Mouse (Mus musculus): ENCODE results near the gene Reep3. TPM values are rescaled to one million over a fixed set of nuclear protein-coding genes. Genes with fewer than 3 reads are reported as not detected.

Reep3 gene
- polyA plus RNA-seq, 1 experiment, result 47.9 TPM

- no peak overlapping the region for H3K27ac ChIP-seq (ENCODE audit: insufficient read depth, low read length)
- no peak overlapping the region for H3K9ac ChIP-seq (ENCODE audit: low read depth, poor library complexity, severe bottlenecking)
- no peak for TF ChIP-seq POLR2A (IDR thresholded peaks at IDR 0.05; ENCODE audit: insufficient read depth, low read length)
- TF ChIP-seq EP300 (IDR thresholded peaks at IDR 0.05; ENCODE audit: insufficient read depth, low read depth, low read length), result no peak
- no peak for TF ChIP-seq CTCF (IDR thresholded peaks at IDR 0.05; ENCODE audit: low read depth, low read length)
- H3K36me3 ChIP-seq (ENCODE audit: control insufficient read depth, insufficient read depth, low read length, poor library complexity, severe bottlenecking), result peaks cover 3% of the 10 kb centered on the region; the same call in 1 of the 2 replicates
- no peak overlapping the region for H3K4me3 ChIP-seq (ENCODE audit: low read depth, low read length)
- H3K9me3 ChIP-seq (replicated peaks; ENCODE audit: control insufficient read depth, insufficient read depth, low read length, poor library complexity, severe bottlenecking), result no peaks in the 10 kb centered on the region
- no peaks in the 10 kb centered on the region for H3K27me3 ChIP-seq (ENCODE audit: control insufficient read depth, insufficient read depth, low read length, poor library complexity, severe bottlenecking)
- peaks cover 7% of the 10 kb centered on the region for H3K4me1 ChIP-seq (ENCODE audit: control insufficient read depth, insufficient read depth, low read length)
Measured at GRCm38 (mm10) chr10:67123756-67124155, 27.0 kb upstream of the Reep3 start.

- H3K9me3 ChIP-seq (replicated peaks; ENCODE audit: control insufficient read depth, insufficient read depth, low read length, poor library complexity, severe bottlenecking), result no peaks in the 10 kb centered on the region
- H3K27me3 ChIP-seq (ENCODE audit: control insufficient read depth, insufficient read depth, low read length, poor library complexity, severe bottlenecking), result no peaks in the 10 kb centered on the region
- H3K9ac ChIP-seq (ENCODE audit: low read depth, poor library complexity, severe bottlenecking), result no peak overlapping the region
- H3K4me1 ChIP-seq (ENCODE audit: control insufficient read depth, insufficient read depth, low read length), result peaks cover 12% of the 10 kb centered on the region
- no peak overlapping the region for H3K27ac ChIP-seq (ENCODE audit: insufficient read depth, low read length)
- H3K36me3 ChIP-seq (ENCODE audit: control insufficient read depth, insufficient read depth, low read length, poor library complexity, severe bottlenecking), result peaks cover 3% of the 10 kb centered on the region; the same call in 1 of the 2 replicates
- no peak overlapping the region for H3K4me3 ChIP-seq (ENCODE audit: low read depth, low read length)
- TF ChIP-seq CTCF (IDR thresholded peaks at IDR 0.05; ENCODE audit: low read depth, low read length) (no peak), POLR2A (IDR thresholded peaks at IDR 0.05; ENCODE audit: insufficient read depth, low read length) (no peak)
Measured at GRCm38 (mm10) chr10:67120640-67121039, 23.9 kb upstream of the Reep3 start.

GRCm38 (mm10) chr10:67120180-67120579 lies 23.4 kb upstream of the Reep3 start:
- TF ChIP-seq CTCF (IDR thresholded peaks at IDR 0.05; ENCODE audit: low read depth, low read length) (no peak), EP300 (IDR thresholded peaks at IDR 0.05; ENCODE audit: insufficient read depth, low read depth, low read length) (no peak), POLR2A (IDR thresholded peaks at IDR 0.05; ENCODE audit: insufficient read depth, low read length) (no peak)
- Histone ChIP-seq H3K27ac (ENCODE audit: insufficient read depth, low read length) (no peak overlapping the region), H3K27me3 (ENCODE audit: control insufficient read depth, insufficient read depth, low read length, poor library complexity, severe bottlenecking) (no peaks in the 10 kb centered on the region), H3K36me3 (ENCODE audit: control insufficient read depth, insufficient read depth, low read length, poor library complexity, severe bottlenecking) (peaks cover 3% of the 10 kb centered on the region; the same call in 1 of the 2 replicates), H3K9ac (ENCODE audit: low read depth, poor library complexity, severe bottlenecking) (no peak overlapping the region), H3K9me3 (replicated peaks; ENCODE audit: control insufficient read depth, insufficient read depth, low read length, poor library complexity, severe bottlenecking) (no peaks in the 10 kb centered on the region), H3K4me3 (ENCODE audit: low read depth, low read length) (no peak overlapping the region), H3K4me1 (ENCODE audit: control insufficient read depth, insufficient read depth, low read length) (peaks cover 12% of the 10 kb centered on the region)

- H3K9me3 ChIP-seq (replicated peaks; ENCODE audit: control insufficient read depth, insufficient read depth, low read length, poor library complexity, severe bottlenecking), result no peaks in the 10 kb centered on the region
- H3K9ac ChIP-seq (ENCODE audit: low read depth, poor library complexity, severe bottlenecking), result no peak overlapping the region
- no peak for TF ChIP-seq EP300 (IDR thresholded peaks at IDR 0.05; ENCODE audit: insufficient read depth, low read depth, low read length)
- H3K36me3 ChIP-seq (ENCODE audit: control insufficient read depth, insufficient read depth, low read length, poor library complexity, severe bottlenecking), result peaks cover 3% of the 10 kb centered on the region; the same call in 1 of the 2 replicates
- H3K27ac ChIP-seq (ENCODE audit: insufficient read depth, low read length), result no peak overlapping the region
- H3K4me1 ChIP-seq (ENCODE audit: control insufficient read depth, insufficient read depth, low read length), result peaks cover 12% of the 10 kb centered on the region
- no peaks in the 10 kb centered on the region for H3K27me3 ChIP-seq (ENCODE audit: control insufficient read depth, insufficient read depth, low read length, poor library complexity, severe bottlenecking)
- no peak overlapping the region for H3K4me3 ChIP-seq (ENCODE audit: low read depth, low read length)
Measured at GRCm38 (mm10) chr10:67119291-67119690, 22.5 kb upstream of the Reep3 start.

GRCm38 (mm10) chr10:67116251-67116650 lies 19.5 kb upstream of the Reep3 start:
- Histone ChIP-seq H3K9me3 (replicated peaks; ENCODE audit: control insufficient read depth, insufficient read depth, low read length, poor library complexity, severe bottlenecking) (no peaks in the 10 kb centered on the region), H3K9ac (ENCODE audit: low read depth, poor library complexity, severe bottlenecking) (no peak overlapping the region), H3K4me1 (ENCODE audit: control insufficient read depth, insufficient read depth, low read length) (peaks cover 11% of the 10 kb centered on the region), H3K27ac (ENCODE audit: insufficient read depth, low read length) (no peak overlapping the region), H3K27me3 (ENCODE audit: control insufficient read depth, insufficient read depth, low read length, poor library complexity, severe bottlenecking) (no peaks in the 10 kb centered on the region), H3K36me3 (ENCODE audit: control insufficient read depth, insufficient read depth, low read length, poor library complexity, severe bottlenecking) (no peaks in the 10 kb centered on the region), H3K4me3 (ENCODE audit: low read depth, low read length) (no peak overlapping the region)
- TF ChIP-seq EP300 (IDR thresholded peaks at IDR 0.05; ENCODE audit: insufficient read depth, low read depth, low read length), result no peak
- TF ChIP-seq POLR2A (IDR thresholded peaks at IDR 0.05; ENCODE audit: insufficient read depth, low read length), result no peak
- no peak for TF ChIP-seq CTCF (IDR thresholded peaks at IDR 0.05; ENCODE audit: low read depth, low read length)

GRCm38 (mm10) chr10:67115666-67116091 lies 18.9 kb upstream of the Reep3 start:
- TF ChIP-seq POLR2A (IDR thresholded peaks at IDR 0.05; ENCODE audit: insufficient read depth, low read length), result no peak
- H3K36me3 ChIP-seq (ENCODE audit: control insufficient read depth, insufficient read depth, low read length, poor library complexity, severe bottlenecking), result no peaks in the 10 kb centered on the region
- H3K27me3 ChIP-seq (ENCODE audit: control insufficient read depth, insufficient read depth, low read length, poor library complexity, severe bottlenecking), result no peaks in the 10 kb centered on the region
- no peak overlapping the region for H3K4me3 ChIP-seq (ENCODE audit: low read depth, low read length)
- H3K9me3 ChIP-seq (replicated peaks; ENCODE audit: control insufficient read depth, insufficient read depth, low read length, poor library complexity, severe bottlenecking), result no peaks in the 10 kb centered on the region
- peaks cover 11% of the 10 kb centered on the region for H3K4me1 ChIP-seq (ENCODE audit: control insufficient read depth, insufficient read depth, low read length)
- H3K9ac ChIP-seq (ENCODE audit: low read depth, poor library complexity, severe bottlenecking), result 0 out of 2 replicates have a peak overlapping the region, but pooled peaks have one; percentile 13
- H3K27ac ChIP-seq (ENCODE audit: insufficient read depth, low read length), result no peak overlapping the region

Data from ES-Bruce4 (cell line).